In the genomic region with DNA sequence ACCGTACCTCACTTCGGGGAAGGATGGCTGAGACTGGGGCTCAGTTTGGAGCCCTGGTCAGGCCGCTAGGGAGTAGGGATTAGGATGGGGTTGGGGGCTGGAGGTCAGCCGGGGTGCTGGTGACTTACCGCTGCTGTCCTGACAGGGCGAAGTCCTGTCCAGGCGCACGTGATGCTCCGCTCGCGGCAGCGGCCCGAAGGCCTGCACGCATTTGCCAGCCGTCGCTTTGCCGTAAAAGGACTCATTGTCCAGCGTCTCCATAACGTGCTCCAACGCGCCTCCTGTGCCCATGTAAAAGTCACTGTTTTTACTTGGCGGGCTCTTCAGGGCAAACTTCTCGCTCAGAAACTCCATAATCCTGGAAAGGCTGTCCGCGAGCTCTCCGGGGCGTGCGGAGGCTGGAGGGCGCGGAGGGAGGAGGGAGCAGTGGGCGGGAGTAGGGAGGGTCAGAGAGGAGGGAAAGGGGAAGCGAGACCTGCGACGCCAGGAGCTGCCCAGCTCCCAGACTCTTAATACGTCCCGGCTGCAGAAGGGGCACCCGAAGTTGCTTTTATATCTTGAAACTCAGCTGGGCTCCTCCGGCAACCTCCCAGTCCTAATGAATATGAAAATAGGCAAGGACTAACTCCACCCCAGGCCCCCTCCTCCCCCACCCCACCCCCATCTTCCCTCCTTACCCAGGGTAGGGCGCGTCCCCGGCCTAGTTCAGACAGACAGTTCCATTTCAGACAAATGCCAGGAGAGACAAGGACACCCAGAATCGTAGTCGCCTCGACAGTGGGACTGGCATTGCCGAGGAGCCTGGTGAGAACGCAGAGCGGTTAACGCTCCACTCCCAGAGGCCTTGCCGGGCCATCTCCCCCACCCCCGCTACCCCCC, we compare ENCODE assay signal across 8 mouse cellular contexts. TPM values are rescaled to one million over a fixed set of nuclear protein-coding genes. Genes with fewer than 3 reads are reported as not detected.
DNase-seq lines count a peak whose midpoint lies in the region; ATAC-seq and TF ChIP-seq lines count a peak whose summit lies in the region.

No protein-coding gene starts in this region.

- intact Hi-C loops in left cerebral cortex, postnatal 36 days (cut with DNase I): no loop called here

- no peak for TF ChIP-seq POLR2A in lung, adult 2 months (IDR thresholded peaks at IDR 0.05; ENCODE audit: borderline replicate concordance, extremely low read depth, low read depth, low read length)

- H3K9ac ChIP-seq in liver, embryonic 12.5 days: no peak overlapping the region

- no peak for DNase-seq in lung, adult 2 months
- no peak for DNase-seq in lung, postnatal 14 days
- DNase-seq in forebrain, embryonic 10.5 days (ENCODE audit: extremely low spot score, low spot score): peak; percentile 75
- peak; percentile 2 for DNase-seq in induced T-regulatory cell, adult 2 months (ENCODE audit: low read depth)
- DNase-seq in retina, postnatal 1 day: peak; percentile 71
- DNase-seq in B cell, adult 2 months: no peak
- no peak for DNase-seq in left cerebral cortex, postnatal 36 days (ENCODE audit: low spot score in 2 of 2)

- peak overlapping the region; percentile 82 for H3K27ac ChIP-seq in forebrain, embryonic 10.5 days
- no peak overlapping the region for H3K27ac ChIP-seq in liver, embryonic 12.5 days

- no peaks in the 10 kb centered on the region for H3K36me3 ChIP-seq in forebrain, embryonic 10.5 days (replicated peaks)
- H3K36me3 ChIP-seq in liver, embryonic 12.5 days: no peaks in the 10 kb centered on the region

- no peaks in the 10 kb centered on the region for H3K9me3 ChIP-seq in forebrain, embryonic 10.5 days
- no peaks in the 10 kb centered on the region for H3K9me3 ChIP-seq in liver, embryonic 12.5 days (replicated peaks)

- 2% methylated on average over 50 of the region's 50 CpGs for WGBS in lung, adult 2 months
- under 1% methylated on average over 50 of the region's 50 CpGs for WGBS in forebrain, embryonic 10.5 days
- WGBS in liver, embryonic 12.5 days (ENCODE audit: insufficient replicate concordance): 3% methylated on average over 46 of the region's 50 CpGs

- TF ChIP-seq CTCF in lung, adult 2 months (IDR thresholded peaks at IDR 0.05; ENCODE audit: insufficient read depth, low read length): no peak

- H3K4me2 ChIP-seq in liver, embryonic 12.5 days: peak overlapping the region; percentile 48

- ATAC-seq in liver, embryonic 12.5 days: peak; percentile 68

- peaks cover 6% of the 10 kb centered on the region; the same call in 1 of the 2 replicates for H3K4me1 ChIP-seq in lung, adult 2 months (ENCODE audit: control insufficient read depth, insufficient read depth, low read length)
- peaks cover 28% of the 10 kb centered on the region for H3K4me1 ChIP-seq in forebrain, embryonic 10.5 days
- no peaks in the 10 kb centered on the region for H3K4me1 ChIP-seq in liver, embryonic 12.5 days

- H3K27me3 ChIP-seq in forebrain, embryonic 10.5 days (ENCODE audit: poor library complexity, severe bottlenecking): peaks cover 92% of the 10 kb centered on the region
- peaks cover 77% of the 10 kb centered on the region for H3K27me3 ChIP-seq in liver, embryonic 12.5 days (replicated peaks)

- peak overlapping the region; percentile 13 for H3K4me3 ChIP-seq in lung, adult 2 months (replicated peaks; ENCODE audit: extremely low read depth, low read depth, low read length)
- peak overlapping the region; percentile 53 for H3K4me3 ChIP-seq in forebrain, embryonic 10.5 days
- peak overlapping the region; percentile 30 for H3K4me3 ChIP-seq in liver, embryonic 12.5 days

RNA-seq across cellular contexts. Expression of gene Alx1, which starts 1.5 kb away (rescaled TPM):
- polyA plus RNA-seq in lung, adult 2 months (2012; rRNA removed): 0.11 TPM in 1 of 2 replicates, not detected in the other
- polyA plus RNA-seq in forebrain, embryonic 10.5 days (2016; fragmentation: Nextera tagmentation; extraction: Ambion mirVana): 79.2 and 87.9 TPM in 2 replicates
- 0.17 and 0.33 TPM in 2 replicates for polyA plus RNA-seq in liver, embryonic 12.5 days (2016; fragmentation: Nextera tagmentation; extraction: Ambion mirVana)
- total RNA-seq in left cerebral cortex, postnatal 36 days (2021): under 1 TPM in 1 of 2 experiments, not detected in 1; 0.25 TPM

Comparison
In these comparisons a context has a peak if more than half of its experiments do, and no peak if none do; other contexts are left out.
1. DNase-seq: peak in forebrain, embryonic 10.5 days (single experiment), induced T-regulatory cell, adult 2 months (single experiment) and retina, postnatal 1 day (single experiment); none in lung, adult 2 months (single experiment), lung, postnatal 14 days (single experiment), B cell, adult 2 months (0 of 2) and left cerebral cortex, postnatal 36 days (0 of 2).
2. RNA of gene Alx1, which starts 1.5 kb away (polyA plus RNA-seq): 79.2 to 87.9 TPM in forebrain, embryonic 10.5 days; 0.17 to 0.33 TPM in liver, embryonic 12.5 days and 0.11 TPM in lung, adult 2 months; every median in the first group is over 10 times any median in the second.
3. Peak in every context shown above with its lines, with median percentiles within 50 percentile points of each other: H3K4me3 ChIP-seq.